Mouse (Mus musculus) 3134 (cell line): Measurements from ENCODE around the gene Ube2l6.
"Not testable (repeated sequence)": the region's sequence is repeated elsewhere in the genome, so short reads cannot be mapped to it uniquely, and the experiment has no call there.

Experiments
- DNase-seq: peaks from one replicate; pipeline ENCODE4 v3.0.0-alpha.2; 2011; ENCODE audit warnings: low spot score; ENCODE audit not compliant: insufficient read length; ENCODE audit errors: extremely low read depth

Gene Ube2l6

DNA sequence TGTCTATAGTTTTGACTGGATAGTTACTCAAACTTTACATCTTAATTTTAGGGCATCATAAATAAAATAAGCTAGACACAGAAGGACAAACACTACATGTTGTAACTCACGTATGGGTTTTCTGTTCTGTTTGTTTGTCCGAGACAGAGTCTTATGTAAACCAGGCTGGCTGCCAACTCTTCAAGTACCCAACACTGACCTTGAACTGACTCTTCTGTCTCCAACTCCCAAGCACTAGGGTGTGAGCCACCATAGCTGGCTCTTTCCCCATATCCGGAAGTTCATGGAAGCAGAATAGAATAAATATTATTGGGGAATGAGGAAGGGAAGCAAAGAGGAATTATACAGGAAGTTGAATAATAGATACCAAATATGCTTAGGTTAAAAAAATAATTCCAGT, 6.1 kb upstream of the Ube2l6 start:
- no peak for DNase-seq

DNA sequence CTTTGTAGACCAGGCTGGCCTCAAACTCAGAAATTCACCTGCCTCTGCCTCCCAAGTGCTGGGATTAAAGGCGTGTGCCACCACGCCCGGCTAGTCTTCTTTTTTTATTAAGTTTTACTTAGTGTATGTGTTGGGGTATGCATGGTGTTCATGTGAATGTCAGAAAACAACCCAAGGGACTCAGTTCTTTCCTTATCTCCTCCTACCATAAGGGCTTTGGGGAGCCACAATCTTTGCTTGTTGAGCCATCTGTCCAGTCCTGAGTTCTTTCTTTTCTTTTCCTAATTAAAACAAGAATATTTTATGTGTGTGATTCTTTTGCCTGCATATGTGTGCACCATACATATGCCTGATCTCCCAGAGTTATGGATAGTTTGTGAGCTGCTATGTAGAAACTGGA, 5.5 kb upstream of the Ube2l6 start:
- no peak for DNase-seq

DNA sequence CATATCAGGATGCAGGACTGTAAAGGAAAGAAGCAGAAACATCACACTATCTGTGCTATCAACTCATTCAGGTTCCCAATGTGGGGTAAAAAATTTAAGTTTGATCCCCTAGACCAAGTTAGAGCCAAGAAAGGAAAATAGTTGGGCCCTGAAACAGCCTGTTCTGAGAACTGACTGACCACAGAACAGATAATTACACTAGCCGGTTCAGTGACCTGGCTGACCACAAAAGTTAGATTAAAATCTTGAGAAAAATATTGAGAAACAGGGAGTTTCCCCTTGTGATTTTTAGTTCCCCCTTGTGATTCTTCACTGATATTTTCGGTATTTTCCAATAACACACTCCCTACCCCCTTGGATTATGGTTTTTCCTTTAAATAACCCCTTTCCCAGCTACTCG, 4.8 kb upstream of the Ube2l6 start:
- no peak for DNase-seq

DNA sequence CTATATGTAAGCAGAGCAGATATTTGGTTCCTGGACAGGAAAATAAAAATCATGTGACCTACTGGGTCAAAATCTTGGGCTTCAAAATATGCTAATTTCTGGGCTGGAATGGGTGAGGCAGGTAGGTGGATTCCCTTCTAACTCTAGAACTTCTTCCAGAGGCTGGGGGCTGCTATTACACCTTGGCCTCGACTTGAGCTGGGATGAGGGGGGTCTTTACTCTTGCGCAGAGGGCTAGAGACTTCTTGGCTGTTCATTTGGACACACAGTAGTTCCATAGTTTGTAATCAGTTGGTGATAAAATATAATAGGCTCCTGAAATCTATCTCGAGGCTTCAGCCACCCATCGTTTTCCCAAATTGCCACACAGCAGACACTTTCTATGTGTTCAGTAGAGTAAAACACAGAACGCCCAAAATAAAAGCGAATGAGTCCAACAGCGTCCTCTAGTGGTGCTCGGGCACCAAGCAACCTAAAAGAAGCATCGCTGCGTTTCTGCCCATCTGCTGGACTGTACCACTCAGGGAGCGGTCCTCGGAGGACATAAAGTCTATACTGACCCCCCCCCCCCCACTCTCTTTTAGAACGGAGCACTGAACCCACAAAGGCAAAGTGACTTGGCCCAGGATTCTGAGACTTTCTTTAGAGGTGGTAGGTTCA, 665 bp upstream of the Ube2l6 start:
- peak; percentile 32 for DNase-seq

DNA sequence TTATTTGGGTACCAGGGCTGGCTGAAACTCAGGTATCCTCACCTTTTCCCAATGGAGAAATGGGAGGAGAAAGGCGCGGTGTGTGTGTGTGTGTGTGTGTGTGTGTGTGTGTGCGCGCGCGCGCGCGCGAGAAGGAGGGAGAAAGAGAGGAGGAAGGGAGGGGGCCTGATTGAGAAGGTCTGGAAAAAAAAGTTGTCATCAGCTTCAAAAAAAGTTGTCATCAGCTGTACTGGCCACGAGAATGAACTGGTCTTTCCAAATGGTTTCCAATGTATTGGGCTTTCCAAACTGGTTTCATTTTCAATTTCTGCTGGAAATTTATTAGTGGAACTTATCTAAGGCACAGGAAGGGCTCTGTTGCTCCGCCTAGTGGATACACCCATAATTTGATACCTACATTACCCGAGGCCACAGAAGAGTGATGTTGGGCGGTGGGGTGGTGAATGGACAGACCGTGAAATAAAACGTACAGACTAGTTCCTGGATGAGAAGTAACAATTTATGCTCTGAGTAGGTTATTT, 473 bp downstream of the Ube2l6 start:
- peak; percentile 55 for DNase-seq

DNA sequence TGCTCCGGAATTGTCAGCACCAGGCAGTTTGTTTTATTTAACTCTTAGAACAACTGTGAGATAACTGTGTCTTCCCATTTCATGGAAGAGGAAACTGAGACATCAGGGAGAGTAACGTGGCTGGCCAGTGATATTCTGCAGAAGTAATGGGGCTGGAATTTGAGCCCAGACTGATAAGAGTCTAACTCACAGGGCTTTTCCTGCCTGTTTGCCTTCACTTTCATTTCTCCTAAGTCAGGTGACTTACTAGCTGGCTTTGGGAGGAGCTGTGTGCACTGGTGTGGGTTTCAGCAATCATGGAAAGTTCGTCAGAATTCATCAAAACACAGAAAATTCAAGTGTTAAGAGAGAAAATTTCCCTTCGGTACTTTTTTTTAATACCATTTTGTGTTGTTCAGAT, 1.7 kb downstream of the Ube2l6 start:
- no peak for DNase-seq

DNA sequence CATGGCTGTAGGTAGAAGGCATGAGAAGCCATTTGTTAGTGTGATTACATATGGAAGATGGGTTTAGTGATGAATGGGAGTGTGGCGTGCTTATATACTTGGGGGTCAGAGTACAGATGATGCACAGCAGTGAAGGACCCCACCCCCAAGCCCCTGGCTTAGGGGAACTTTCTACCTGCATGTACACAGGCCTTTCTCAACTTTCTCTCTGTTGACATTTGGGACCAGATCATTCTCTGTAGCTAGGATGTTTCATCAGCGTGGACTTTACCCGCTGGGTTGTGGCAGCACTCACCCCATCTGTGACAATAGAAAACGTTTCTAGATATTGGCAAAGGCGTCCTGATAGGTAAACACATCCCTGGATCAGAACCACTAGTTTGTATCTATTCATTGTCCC, 2.6 kb downstream of the Ube2l6 start:
- not testable (repeated sequence) for DNase-seq

DNA sequence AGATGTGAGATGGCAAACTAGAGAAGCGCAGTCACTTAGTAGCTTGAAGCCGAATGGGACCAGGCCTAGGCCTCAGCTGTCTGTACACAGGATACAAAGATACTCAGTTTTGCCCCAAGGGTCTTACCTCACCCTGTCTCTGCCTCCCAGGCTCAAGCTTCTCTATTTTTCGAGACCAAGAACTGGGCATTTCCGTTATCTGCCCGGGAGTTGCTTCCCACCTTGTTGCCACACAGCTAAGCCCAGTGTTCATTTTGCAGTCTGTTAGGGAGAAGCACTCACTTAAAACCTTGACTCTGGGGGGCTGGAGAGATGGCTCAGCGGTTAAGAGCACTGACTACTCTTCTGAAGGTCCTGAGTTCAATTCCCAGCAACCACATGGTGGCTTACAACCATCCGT, 5.3 kb downstream of the Ube2l6 start:
- no peak for DNase-seq

DNA sequence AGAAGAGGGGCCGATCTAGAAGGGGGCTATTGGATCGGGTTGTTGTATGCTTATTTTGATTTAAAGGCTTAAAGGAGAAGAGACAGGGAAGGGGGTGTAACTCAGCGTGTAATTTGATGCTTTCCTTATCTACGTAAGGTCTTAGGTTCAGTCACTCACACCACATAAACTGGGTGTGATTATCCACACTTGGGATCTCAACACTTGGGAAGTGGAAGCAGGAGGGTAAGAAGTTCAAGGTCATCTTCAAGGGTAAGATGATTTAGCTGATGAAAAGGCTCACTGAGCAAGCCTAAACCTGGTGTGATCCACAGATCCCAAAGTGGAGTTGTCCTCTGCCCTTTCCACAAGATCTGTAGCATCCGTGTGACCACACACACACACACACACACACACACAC, 7.9 kb downstream of the Ube2l6 start:
- no peak for DNase-seq

DNA sequence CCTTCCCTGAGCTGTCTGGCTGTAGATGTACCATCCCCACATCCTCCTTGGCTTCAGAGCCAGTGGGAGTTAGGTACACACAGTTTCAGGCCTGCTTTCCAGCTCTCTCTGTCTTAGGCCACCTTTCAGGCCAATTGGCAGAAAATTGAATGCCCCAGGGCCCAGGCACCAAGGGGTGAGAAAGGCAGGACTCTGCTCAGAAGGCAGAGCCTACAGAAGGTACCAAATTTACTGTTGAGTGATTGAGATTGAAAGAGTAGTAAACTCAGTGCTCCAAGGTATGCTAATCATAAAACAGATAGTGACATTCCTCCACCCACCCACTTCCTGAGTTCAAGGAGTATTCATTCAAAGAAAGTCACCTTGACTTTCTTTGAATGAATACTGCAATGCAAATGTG, 10.7 kb downstream of the Ube2l6 start:
- no peak for DNase-seq

DNA sequence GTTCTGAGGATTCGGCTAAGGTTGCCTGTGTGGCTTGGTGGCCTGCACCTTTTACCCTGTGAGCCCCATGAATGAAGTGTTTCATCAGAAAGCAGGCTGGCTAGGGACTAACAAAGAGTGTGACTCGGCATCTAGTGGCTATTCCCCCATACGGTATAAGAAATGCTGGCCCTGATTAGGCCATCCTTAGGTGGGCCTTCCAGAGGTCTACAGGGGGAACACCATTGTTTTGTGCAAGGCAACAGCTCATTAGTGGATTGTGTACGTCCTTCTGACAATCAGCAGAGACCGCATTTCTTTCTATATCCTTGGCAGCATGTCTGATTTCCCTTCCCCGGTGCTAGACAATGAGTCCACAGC, 11.9 kb downstream of the Ube2l6 start:
- no peak for DNase-seq

DNA sequence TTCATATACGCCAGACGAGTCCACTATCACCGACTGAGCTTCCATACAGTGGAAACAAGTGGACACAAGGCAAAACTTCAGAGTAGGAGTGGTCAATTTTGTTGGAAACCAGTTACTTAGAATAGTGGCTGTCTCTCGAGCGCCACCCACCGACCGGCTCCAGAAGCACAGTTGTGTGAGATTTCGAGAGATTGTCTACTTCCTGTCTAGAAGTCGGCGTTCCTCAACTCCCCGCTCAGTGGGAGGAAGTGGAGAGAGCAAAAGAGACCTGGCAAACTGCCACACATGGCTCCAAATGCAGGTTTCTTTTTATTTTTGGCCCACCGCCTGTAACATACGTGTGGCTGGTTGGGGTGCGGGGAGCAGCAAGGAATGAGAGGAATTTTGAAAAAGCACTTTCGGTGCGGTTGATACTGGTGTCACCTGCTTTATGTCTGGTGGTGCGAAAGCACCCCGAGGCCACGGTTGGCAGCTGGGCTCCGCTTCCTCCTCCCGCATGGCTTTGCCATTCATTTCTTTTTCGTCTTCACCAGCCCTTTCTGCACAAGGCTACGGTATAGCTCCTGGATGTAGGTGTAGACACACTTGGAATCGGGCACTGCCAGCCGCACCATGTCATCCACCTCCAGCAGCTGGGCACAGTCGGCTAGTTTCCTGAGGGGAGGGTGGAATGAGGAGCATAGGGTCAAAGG, 12.4 kb downstream of the Ube2l6 start:
- DNase-seq = peak; percentile 55

DNA sequence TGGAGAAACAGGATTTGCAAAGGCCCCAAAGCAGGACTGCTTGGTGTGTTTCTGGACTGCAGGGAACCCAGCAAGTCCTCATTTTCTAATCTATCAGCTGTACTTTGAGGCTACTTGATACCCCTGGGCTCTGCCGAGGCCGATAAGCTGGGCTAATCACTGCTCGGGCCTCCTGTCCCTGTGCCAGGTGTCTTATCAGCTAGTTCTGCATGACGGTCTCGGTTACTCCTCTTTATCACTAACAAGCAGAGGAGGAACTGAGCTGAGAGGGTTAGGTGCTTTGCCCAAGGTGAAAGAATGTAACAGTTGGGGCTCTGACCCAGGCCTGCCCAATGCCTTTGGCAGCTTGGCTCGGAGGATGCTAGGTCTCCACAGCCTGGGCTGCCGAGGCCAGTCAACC, 13.3 kb downstream of the Ube2l6 start:
- no peak for DNase-seq

DNA sequence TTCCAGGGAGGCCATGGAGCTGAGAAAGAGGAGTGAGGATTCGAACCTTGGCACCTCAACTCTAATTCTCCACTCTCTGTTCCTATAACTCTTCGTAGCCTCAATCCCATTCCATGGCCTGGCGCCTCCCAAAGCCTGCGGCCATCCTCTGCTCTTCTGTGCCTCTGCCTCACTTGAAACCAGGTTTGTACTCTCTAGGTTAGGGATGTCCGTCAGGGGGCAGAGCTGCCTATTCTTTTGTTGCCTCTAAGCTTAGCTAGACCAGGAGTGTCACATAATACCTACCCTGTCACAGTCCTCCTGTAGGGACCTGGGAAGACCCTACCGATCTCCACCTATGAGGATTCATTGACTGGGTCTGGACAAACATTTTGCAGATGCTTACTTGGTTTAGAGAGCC, 14.0 kb downstream of the Ube2l6 start:
- DNase-seq = no peak

DNA sequence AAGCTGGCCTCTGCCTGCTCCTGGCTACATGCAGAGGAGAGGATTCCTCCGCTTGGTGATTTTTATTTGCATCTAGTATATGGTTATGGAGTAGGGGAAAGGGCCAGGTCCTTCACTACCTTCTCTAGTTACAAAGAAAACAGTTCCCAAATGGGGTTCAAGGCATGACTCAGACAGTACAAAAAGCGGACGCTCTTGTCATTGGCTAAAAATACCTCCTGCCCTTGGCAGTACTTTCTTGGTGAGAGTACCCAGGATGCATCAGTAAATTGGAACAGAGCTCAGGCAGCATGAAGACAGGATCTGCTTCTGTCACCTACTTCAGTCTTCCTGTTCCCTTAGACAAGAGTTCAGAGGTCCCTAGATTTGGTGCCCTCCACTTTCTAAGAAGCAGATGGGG, 21.2 kb downstream of the Ube2l6 start:
- no peak for DNase-seq

DNA sequence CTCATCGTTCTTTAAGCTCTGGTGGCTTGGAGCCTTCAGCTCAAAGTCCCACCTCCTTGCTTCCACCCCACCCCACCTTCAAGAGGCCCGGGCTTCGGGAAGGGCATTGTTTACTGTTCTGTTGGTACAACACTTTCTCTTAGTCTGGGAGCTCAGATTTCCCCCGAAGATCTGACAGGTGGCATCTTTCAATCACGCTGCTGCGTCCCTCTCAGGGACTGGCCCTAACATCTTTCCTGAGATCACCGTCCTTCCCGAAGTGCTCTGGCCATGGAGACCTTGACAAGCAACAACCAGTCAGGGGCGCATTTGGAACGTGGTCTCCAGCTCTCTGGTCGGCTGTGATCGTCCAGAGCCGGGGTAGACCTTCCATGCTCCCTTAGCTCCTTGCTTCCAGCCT, 23.9 kb downstream of the Ube2l6 start, which contains the start of gene Smtnl1:
Smtnl1 (minus strand) TSS at position 101 of the 400 bp plus-strand sequence.
- DNase-seq = no peak

DNA sequence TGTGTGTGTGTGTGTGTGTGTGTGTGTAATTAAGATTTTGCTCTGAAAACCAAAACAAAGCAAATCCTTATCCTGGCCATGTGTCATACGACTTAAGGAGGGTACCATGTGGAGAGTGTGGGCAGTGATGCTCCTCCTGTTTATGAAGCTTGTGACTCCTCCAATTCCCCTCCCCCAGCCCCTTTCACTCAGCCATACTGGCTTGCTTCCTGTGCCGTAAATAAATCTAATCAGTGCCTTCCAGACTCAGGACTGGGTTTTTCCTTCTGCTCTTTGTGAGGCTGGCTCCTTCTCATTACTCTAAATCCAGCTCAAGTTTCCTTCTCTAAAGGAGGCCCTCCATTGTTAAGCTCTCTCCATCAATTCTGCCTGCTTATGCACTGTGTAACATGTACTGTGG, 24.6 kb downstream of the Ube2l6 start:
- DNase-seq = no peak

DNA sequence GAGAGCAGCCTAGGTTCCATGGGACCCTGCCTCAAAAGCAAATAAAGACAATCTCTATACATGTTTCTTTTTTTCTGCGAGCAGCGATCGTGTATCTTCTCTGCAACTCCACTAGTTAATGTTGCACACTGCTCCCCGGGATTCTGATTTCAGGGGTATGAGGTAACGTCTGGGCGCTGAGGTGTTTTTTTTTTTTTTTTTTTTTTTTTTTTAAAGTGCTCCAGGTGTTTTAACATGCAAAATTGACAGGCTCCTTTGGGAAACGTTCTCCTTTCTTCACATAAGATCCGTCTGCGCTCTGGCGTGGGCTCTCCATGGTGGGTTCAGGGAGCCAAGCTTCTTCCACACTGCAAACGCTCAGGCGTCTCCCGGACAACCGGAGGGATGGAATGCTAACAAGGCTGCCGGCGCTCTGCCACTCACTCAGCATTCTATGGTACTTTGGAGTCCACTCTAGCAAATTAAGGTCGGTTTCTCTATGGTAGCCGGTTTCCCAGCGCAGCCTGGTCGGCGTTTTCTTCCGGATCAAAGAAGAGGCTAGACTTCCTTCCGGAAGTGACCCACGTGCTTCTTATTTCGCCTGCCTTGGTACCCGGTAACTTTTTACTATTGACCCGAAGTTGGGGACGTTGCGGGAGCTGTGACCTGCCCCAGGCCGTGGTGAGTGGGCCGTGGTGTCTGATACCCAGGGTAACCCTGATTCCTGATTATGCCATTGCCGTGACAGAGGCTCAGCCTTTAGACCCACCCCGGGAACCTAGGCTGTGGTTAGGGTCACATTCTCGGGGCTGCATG, 28.1 kb downstream of the Ube2l6 start, which contains the start of gene Timm10:
Timm10 (plus strand) TSS at position 510 of the 795 bp plus-strand sequence.
- peak; percentile 78 for DNase-seq

DNA sequence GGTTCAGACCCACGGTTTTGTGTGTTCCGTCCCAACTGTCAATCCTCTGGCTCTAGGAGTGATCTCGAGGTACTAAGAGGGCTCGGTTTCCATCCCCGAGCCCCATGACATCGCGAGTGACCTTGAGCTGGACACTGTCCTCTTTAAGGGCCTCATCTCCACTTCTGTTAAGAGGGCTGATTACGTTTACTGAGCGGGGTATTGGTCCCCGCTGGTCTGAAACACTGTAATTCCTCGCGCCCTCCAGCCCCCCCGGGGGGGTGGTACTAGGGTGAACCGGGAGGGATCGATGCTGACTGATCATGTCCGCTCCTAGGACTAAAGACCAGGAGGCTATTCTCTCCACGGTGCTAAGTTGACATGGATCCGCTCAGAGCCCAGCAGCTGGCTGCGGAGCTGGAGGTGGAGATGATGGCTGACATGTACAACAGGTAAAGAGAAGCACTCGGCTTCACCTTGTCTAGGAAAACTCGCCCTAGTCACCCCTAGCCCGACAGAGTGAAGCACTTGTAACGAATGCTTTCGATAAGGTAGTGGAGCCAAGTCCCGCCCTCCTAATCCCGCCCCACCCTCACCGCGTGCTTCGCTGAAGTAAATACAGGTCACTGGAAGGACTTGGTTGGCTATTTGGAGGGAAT, 28.8 kb downstream of the Ube2l6 start:
- peak; percentile 56 for DNase-seq

DNA sequence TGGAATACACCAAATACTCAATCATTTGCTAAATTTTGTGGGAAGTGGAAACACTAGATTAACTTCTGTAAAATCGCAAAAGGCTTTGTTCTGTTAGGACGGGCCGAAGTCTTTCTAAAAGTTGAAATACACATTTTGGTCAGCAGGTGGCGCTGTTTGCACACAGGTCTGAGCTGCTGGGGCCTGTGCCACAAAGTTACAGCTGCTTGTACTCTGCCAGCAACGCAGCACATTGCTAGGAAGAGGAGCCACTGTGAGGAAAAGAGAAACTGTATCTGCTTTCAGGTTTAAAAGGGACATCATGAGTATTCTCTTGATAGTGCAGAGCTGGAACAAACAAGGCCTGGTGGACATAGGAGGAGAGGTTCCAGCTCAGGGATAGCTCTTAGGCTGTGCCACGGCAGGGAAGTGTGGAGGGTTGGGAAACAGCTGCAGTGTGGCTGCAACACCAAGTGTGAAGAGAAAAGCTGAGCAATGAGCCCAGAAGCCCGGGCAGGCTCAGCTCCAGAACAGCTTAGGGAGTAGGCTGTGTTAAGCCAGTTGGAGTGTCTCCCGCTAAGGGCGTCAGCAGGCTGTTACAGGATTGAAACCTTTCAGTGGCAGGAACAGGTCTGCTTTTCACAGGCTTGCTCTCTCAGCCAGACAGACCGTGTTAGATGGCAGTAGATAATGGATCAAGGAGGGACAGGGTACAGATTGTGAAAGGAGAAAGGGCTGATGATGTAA, 33.2 kb downstream of the Ube2l6 start:
- peak; percentile 45 for DNase-seq
